Mouse (Mus musculus) brain, adult 2 months (tissue): ENCODE measurements around the gene Afg1l.

Source experiments
- DNase-seq: peaks from one replicate; pipeline ENCODE4 v3.0.0; 2011; ENCODE audit warnings: low read depth, low spot score

Gene Afg1l

DNA sequence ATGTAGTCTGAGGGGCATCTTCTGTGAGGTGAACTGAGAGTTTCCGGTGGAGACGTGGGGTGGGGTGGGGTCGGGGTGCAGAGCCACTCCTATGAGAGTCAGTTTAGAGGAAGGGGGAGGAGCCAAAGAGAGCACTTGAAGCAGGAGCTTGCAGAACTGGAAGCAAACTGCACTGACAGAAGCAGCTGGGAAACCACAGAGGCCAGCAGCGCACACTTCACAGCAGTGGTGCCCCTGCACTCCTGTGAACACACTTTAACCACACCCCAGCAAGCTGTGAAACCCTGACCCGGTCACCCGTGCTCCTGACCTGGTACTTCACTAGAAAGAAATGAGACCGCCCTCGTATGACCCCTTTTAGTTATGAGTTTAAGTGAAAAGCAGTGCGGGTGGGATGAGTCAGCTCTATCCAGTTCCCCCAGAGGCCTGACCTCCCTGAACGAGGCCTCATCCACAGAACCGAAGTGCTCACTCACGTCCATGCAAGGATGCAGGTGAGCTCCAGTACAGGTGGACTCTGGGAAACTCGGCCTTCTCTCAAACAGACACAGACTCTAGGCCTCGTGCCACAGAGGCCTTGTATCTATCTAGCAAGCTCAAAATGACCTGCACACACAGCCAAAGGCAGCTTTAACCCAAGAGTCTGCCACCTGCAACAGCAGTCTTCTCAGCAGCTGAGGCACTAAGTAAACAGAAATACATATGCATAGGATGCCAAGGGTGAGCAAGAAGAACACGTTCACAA, 208.9 kb downstream of the Afg1l start:
- DNase-seq: peak; percentile 40

- DNase-seq: peak; percentile 55
Observed at GRCm38 (mm10) chr10:42267811-42268545, 210.4 kb downstream of the Afg1l start.

DNA sequence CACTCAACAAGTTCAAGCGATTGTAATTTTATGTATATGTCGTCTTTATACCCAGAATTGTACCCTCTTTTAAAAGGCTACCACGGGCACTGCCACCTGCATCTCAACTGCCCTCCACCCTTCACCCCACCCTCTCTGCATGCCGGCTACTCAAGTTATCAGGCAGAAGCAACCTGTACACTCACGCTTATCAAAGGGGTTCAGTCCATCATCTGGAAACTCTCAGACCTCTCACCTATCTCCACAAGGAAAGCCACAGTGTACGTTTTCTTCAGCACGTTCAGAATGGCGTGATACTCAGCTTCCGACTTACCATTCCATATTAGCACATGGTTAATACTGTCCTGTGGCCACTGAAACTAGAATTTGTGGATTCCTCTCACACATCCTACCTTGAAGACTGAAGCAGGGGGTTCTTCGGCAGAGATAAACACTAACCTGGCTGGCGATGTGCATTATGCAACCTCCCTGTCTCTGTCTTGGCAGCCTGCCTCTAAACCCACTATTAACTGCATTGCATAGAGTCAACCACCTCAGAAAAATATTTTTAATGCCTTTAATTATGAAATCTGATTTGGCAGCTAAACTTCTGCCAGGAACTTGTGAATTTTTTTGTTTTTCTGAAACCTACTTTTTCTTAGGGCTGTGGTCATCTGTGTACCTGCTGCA, 213.2 kb downstream of the Afg1l start:
- DNase-seq: peak; percentile 47

DNA sequence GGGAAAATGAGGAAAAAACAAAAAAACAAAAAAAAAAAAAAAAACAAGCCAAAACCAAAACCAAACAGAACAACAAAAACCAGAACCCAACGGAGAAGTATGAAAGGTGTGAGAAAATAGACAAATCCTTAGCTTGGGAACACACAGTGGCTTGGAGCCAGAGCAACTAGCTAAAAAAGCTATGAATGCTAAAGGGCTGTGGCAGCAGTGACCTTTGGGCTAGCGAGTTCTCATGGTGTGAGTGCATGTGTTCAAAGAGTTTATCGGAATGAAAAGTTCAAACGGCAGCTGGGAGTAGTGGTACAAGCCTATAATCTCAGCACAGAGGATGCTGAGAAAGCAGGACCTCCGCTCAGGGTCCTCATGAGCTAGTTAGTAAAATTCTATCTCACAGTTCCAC, 214.2 kb downstream of the Afg1l start:
- no peak for DNase-seq

DNA sequence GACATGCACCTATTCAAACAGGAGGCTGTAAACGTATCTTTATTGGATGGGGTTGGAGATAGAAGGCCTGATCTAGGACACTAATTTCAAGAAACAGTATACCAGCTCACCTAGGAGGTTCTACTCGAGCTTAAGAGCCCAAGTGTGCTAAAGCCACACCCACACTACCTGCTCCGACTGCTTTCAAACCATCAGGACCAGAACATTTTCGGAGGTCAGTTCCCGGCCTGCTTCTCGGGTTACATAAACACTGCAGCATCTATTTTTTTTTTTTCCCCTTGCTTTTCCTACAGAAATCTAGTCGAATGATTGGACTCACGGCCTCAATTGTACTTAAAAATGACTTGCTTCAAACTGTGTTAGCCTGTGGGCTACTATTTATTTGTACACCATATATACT, 214.7 kb downstream of the Afg1l start:
- no peak for DNase-seq
